Mouse (Mus musculus) erythroblast, embryonic 14.5 days (primary cell): Measurements from ENCODE around the gene Apom. TPM values are rescaled to one million over a fixed set of nuclear protein-coding genes. Genes with fewer than 3 reads are reported as not detected.

Experiments
- H3K27me3 ChIP-seq: 2 replicates; pipeline ENCODE4 v1.6.1; 2012; ENCODE audit warnings: inconsistent platforms; ENCODE audit not compliant: control insufficient read depth
- H3K36me3 ChIP-seq: 2 replicates; pipeline ENCODE4 v1.6.1; 2012; ENCODE audit warnings: mild to moderate bottlenecking, inconsistent platforms; ENCODE audit not compliant: control insufficient read depth
- H3K4me1 ChIP-seq: 2 replicates; pipeline ENCODE4 v1.6.1; 2012; ENCODE audit warnings: inconsistent platforms; ENCODE audit not compliant: control insufficient read depth
- H3K4me3 ChIP-seq: replicated peaks from 2 replicates; pipeline ENCODE3; 2012; ENCODE audit warnings: moderate library complexity, mild to moderate bottlenecking, inconsistent platforms
- H3K9me3 ChIP-seq: 2 replicates; pipeline ENCODE4 v1.6.1; 2012; ENCODE audit warnings: low read length, inconsistent platforms, mixed read lengths; ENCODE audit not compliant: control insufficient read depth
- GATA1 ChIP-seq: IDR thresholded peaks from 2 replicates; pipeline ENCODE4 v1.6.1; 2012; ENCODE audit warnings: low read length, inconsistent platforms, mixed read lengths
- TAL1 ChIP-seq: IDR thresholded peaks from 3 replicates; pipeline ENCODE4 v1.6.1; 2012; ENCODE audit warnings: low read length, inconsistent platforms, mixed read lengths
- polyA plus RNA-seq: library from polyadenylated mRNA; stranded (reverse); fragments of >175 nt; gene quantifications from 2 replicates; pipeline ENCODE4 v1.2.3, GENCODE M21; 2012

Gene Apom
- polyA plus RNA-seq, 1 experiment: 0.10 TPM

- H3K4me3 ChIP-seq: no peak overlapping the region
- H3K4me1 ChIP-seq: peaks cover 25% of the 10 kb centered on the region
- TF ChIP-seq TAL1: no peak
- no peak for TF ChIP-seq GATA1
- H3K27me3 ChIP-seq: 0 out of 2 replicates have a peak, but pooled peaks cover 2% of the 10 kb centered on the region
- H3K36me3 ChIP-seq: no peaks in the 10 kb centered on the region
- no peaks in the 10 kb centered on the region for H3K9me3 ChIP-seq
Measured at GRCm38 (mm10) chr17:35168541-35169207, 36.8 kb upstream of the Apom start.

- H3K4me1 ChIP-seq: peaks cover 34% of the 10 kb centered on the region
- no peak for TF ChIP-seq GATA1
- H3K36me3 ChIP-seq: peaks cover 2% of the 10 kb centered on the region
- H3K4me3 ChIP-seq: no peak overlapping the region
- H3K27me3 ChIP-seq: no peaks in the 10 kb centered on the region
- H3K9me3 ChIP-seq: no peaks in the 10 kb centered on the region
Measured at GRCm38 (mm10) chr17:35167794-35168193, 35.9 kb upstream of the Apom start.

GRCm38 (mm10) chr17:35166352-35167035 is 34.6 kb upstream of the Apom start:
- Histone ChIP-seq H3K4me1 (peaks cover 43% of the 10 kb centered on the region), H3K9me3 (no peaks in the 10 kb centered on the region), H3K36me3 (peaks cover 15% of the 10 kb centered on the region), H3K4me3 (peak overlapping the region; percentile 94), H3K27me3 (no peaks in the 10 kb centered on the region)
- TF ChIP-seq GATA1 (no peak), TAL1 (no peak)

GRCm38 (mm10) chr17:35165451-35166155 is 33.8 kb upstream of the Apom start:
- no peaks in the 10 kb centered on the region for H3K9me3 ChIP-seq
- peaks cover 24% of the 10 kb centered on the region for H3K36me3 ChIP-seq
- H3K4me3 ChIP-seq: peak overlapping the region; percentile 94
- peaks cover 45% of the 10 kb centered on the region for H3K4me1 ChIP-seq
- TF ChIP-seq GATA1 (no peak), TAL1 (no peak)
- no peaks in the 10 kb centered on the region for H3K27me3 ChIP-seq

GRCm38 (mm10) chr17:35164568-35165450 is 33.0 kb upstream of the Apom start, which contains the start of gene Prrc2a:
Gene Prrc2a (minus strand): TSS chr17:35164897.
- Histone ChIP-seq H3K36me3 (peaks cover 32% of the 10 kb centered on the region), H3K4me1 (peaks cover 45% of the 10 kb centered on the region)
- no peak for TF ChIP-seq TAL1
- peak; percentile 23; the same call in 1 of the 2 replicates for TF ChIP-seq GATA1

GRCm38 (mm10) chr17:35164218-35164567 is 32.3 kb upstream of the Apom start:
- Histone ChIP-seq H3K36me3 (peaks cover 38% of the 10 kb centered on the region), H3K27me3 (no peaks in the 10 kb centered on the region), H3K4me3 (peak overlapping the region; percentile 94), H3K9me3 (no peaks in the 10 kb centered on the region), H3K4me1 (peaks cover 45% of the 10 kb centered on the region)
- TF ChIP-seq TAL1: no peak
- no peak for TF ChIP-seq GATA1

More at GRCm38 (mm10) chr17:35164568-35165450, 33.0 kb upstream of the Apom start, which contains the start of gene Prrc2a:
- Histone ChIP-seq H3K4me3 (peak within 1 kb of the TSS; percentile 94), H3K27me3 (no peaks in the 10 kb centered on the region), H3K9me3 (no peaks in the 10 kb centered on the region)

- H3K4me3 ChIP-seq: peak overlapping the region; percentile 94
- H3K27me3 ChIP-seq: no peaks in the 10 kb centered on the region
- H3K36me3 ChIP-seq: peaks cover 45% of the 10 kb centered on the region
- TF ChIP-seq GATA1 (no peak; the same call in 1 of the 2 replicates), TAL1 (no peak)
- H3K4me1 ChIP-seq: peaks cover 43% of the 10 kb centered on the region
- no peaks in the 10 kb centered on the region for H3K9me3 ChIP-seq
Measured at GRCm38 (mm10) chr17:35163326-35164081, 31.7 kb upstream of the Apom start.

- TF ChIP-seq GATA1: no peak
- no peak for TF ChIP-seq TAL1
- peaks cover 43% of the 10 kb centered on the region for H3K4me1 ChIP-seq
- H3K4me3 ChIP-seq: peak overlapping the region; percentile 94
- peaks cover 53% of the 10 kb centered on the region for H3K36me3 ChIP-seq
- no peaks in the 10 kb centered on the region for H3K9me3 ChIP-seq
- no peaks in the 10 kb centered on the region for H3K27me3 ChIP-seq
Measured at GRCm38 (mm10) chr17:35162730-35163129, 30.9 kb upstream of the Apom start.
